Mouse (Mus musculus): ENCODE results near the gene Kntc1. TPM values are rescaled to one million over a fixed set of nuclear protein-coding genes. Genes with fewer than 3 reads are reported as not detected.

Kntc1 gene
- polyA plus RNA-seq, 1 experiment from 2014 or later: 4.7 TPM

GRCm38 (mm10) chr5:123816891-123817290 is 67.4 kb downstream of the Kntc1 start:
- ATAC-seq (ENCODE audit: low FRiP score): no peak
- Histone ChIP-seq H3K4me3 (replicated peaks) (no peak overlapping the region), H3K4me2 (no peak overlapping the region), H3K9ac (replicated peaks) (no peak overlapping the region), H3K9me3 (replicated peaks) (no peaks in the 10 kb centered on the region), H3K27ac (replicated peaks) (no peak overlapping the region), H3K4me1 (no peaks in the 10 kb centered on the region), H3K36me3 (no peaks in the 10 kb centered on the region), H3K27me3 (replicated peaks) (no peaks in the 10 kb centered on the region)
- 87% methylated on average over 7 of the region's 7 CpGs for WGBS

- Histone ChIP-seq H3K4me3 (replicated peaks) (no peak overlapping the region), H3K27ac (replicated peaks) (no peak overlapping the region), H3K36me3 (no peaks in the 10 kb centered on the region), H3K4me1 (no peaks in the 10 kb centered on the region), H3K9ac (replicated peaks) (no peak overlapping the region), H3K4me2 (no peak overlapping the region), H3K9me3 (replicated peaks) (no peaks in the 10 kb centered on the region), H3K27me3 (replicated peaks) (no peaks in the 10 kb centered on the region)
- ATAC-seq (ENCODE audit: low FRiP score): no peak
- 92% methylated on average over 19 of the region's 19 CpGs for WGBS
Observed at GRCm38 (mm10) chr5:123818941-123819577, 69.5 kb downstream of the Kntc1 start.

- Histone ChIP-seq H3K4me3 (replicated peaks) (no peak overlapping the region), H3K4me2 (no peak overlapping the region), H3K27me3 (replicated peaks) (no peaks in the 10 kb centered on the region), H3K36me3 (no peaks in the 10 kb centered on the region), H3K9ac (replicated peaks) (no peak overlapping the region), H3K9me3 (replicated peaks) (no peaks in the 10 kb centered on the region), H3K4me1 (no peaks in the 10 kb centered on the region), H3K27ac (replicated peaks) (no peak overlapping the region)
- WGBS: 77% methylated on average over 9 of the region's 9 CpGs
- no peak for ATAC-seq (ENCODE audit: low FRiP score)
Observed at GRCm38 (mm10) chr5:123820501-123821263, 71.2 kb downstream of the Kntc1 start.

- Histone ChIP-seq H3K9ac (replicated peaks) (no peak overlapping the region), H3K27me3 (replicated peaks) (no peaks in the 10 kb centered on the region), H3K4me3 (replicated peaks) (no peak overlapping the region), H3K4me2 (no peak overlapping the region), H3K4me1 (no peaks in the 10 kb centered on the region), H3K9me3 (replicated peaks) (no peaks in the 10 kb centered on the region), H3K36me3 (no peaks in the 10 kb centered on the region), H3K27ac (replicated peaks) (no peak overlapping the region)
- 80% methylated on average over 3 of the region's 3 CpGs for WGBS
- ATAC-seq (ENCODE audit: low FRiP score): no peak
Observed at GRCm38 (mm10) chr5:123821264-123821571, 71.7 kb downstream of the Kntc1 start.

- ATAC-seq (ENCODE audit: low FRiP score): no peak
- Histone ChIP-seq H3K27me3 (replicated peaks) (no peaks in the 10 kb centered on the region), H3K9ac (replicated peaks) (no peak overlapping the region), H3K27ac (replicated peaks) (peak overlapping the region; percentile 43; the same call in 1 of the 2 replicates), H3K36me3 (no peaks in the 10 kb centered on the region), H3K4me3 (replicated peaks) (no peak overlapping the region), H3K9me3 (replicated peaks) (no peaks in the 10 kb centered on the region), H3K4me1 (no peaks in the 10 kb centered on the region), H3K4me2 (no peak overlapping the region)
- 38% methylated on average over 7 of the region's 7 CpGs for WGBS
Observed at GRCm38 (mm10) chr5:123822706-123823105, 73.2 kb downstream of the Kntc1 start.

- H3K9me3 ChIP-seq (replicated peaks): no peaks in the 10 kb centered on the region
- no peaks in the 10 kb centered on the region for H3K4me1 ChIP-seq
- no peak overlapping the region for H3K9ac ChIP-seq (replicated peaks)
- no peak overlapping the region for H3K27ac ChIP-seq (replicated peaks)
- ATAC-seq (ENCODE audit: low FRiP score): no peak
- H3K27me3 ChIP-seq (replicated peaks): no peaks in the 10 kb centered on the region
- no peaks in the 10 kb centered on the region for H3K36me3 ChIP-seq
- 70% methylated on average over 6 of the region's 6 CpGs for WGBS
- H3K4me2 ChIP-seq: no peak overlapping the region
- no peak overlapping the region for H3K4me3 ChIP-seq (replicated peaks)
Observed at GRCm38 (mm10) chr5:123827659-123828091, 78.2 kb downstream of the Kntc1 start.

GRCm38 (mm10) chr5:123832309-123832708 is 82.8 kb downstream of the Kntc1 start:
- Histone ChIP-seq H3K9ac (replicated peaks) (no peak overlapping the region), H3K27me3 (replicated peaks) (no peaks in the 10 kb centered on the region), H3K4me3 (replicated peaks) (no peak overlapping the region), H3K4me2 (no peak overlapping the region), H3K27ac (replicated peaks) (no peak overlapping the region), H3K4me1 (no peaks in the 10 kb centered on the region), H3K36me3 (no peaks in the 10 kb centered on the region), H3K9me3 (replicated peaks) (no peaks in the 10 kb centered on the region)
- 88% methylated on average over 7 of the region's 7 CpGs for WGBS
- ATAC-seq (ENCODE audit: low FRiP score): no peak

GRCm38 (mm10) chr5:123834836-123835235 is 85.3 kb downstream of the Kntc1 start:
- no peak overlapping the region for H3K27ac ChIP-seq (replicated peaks)
- no peaks in the 10 kb centered on the region for H3K36me3 ChIP-seq
- H3K9ac ChIP-seq (replicated peaks): no peak overlapping the region
- H3K27me3 ChIP-seq (replicated peaks): no peaks in the 10 kb centered on the region
- H3K4me2 ChIP-seq: no peak overlapping the region
- no peaks in the 10 kb centered on the region for H3K4me1 ChIP-seq
- no peaks in the 10 kb centered on the region for H3K9me3 ChIP-seq (replicated peaks)
- no peak overlapping the region for H3K4me3 ChIP-seq (replicated peaks)
- WGBS: 83% methylated on average over 3 of the region's 3 CpGs
- no peak for ATAC-seq (ENCODE audit: low FRiP score)

- Histone ChIP-seq H3K9me3 (replicated peaks) (no peaks in the 10 kb centered on the region), H3K4me3 (replicated peaks) (no peak overlapping the region), H3K9ac (replicated peaks) (no peak overlapping the region), H3K27ac (replicated peaks) (no peak overlapping the region), H3K4me1 (no peaks in the 10 kb centered on the region), H3K36me3 (no peaks in the 10 kb centered on the region), H3K27me3 (replicated peaks) (no peaks in the 10 kb centered on the region), H3K4me2 (no peak overlapping the region)
- ATAC-seq (ENCODE audit: low FRiP score): no peak
- 50% methylated on average over 4 of the region's 4 CpGs for WGBS
Observed at GRCm38 (mm10) chr5:123837371-123837770, 87.9 kb downstream of the Kntc1 start.

GRCm38 (mm10) chr5:123842221-123842934 is 92.9 kb downstream of the Kntc1 start:
- H3K9me3 ChIP-seq (replicated peaks): no peaks in the 10 kb centered on the region
- no peaks in the 10 kb centered on the region for H3K36me3 ChIP-seq
- H3K27me3 ChIP-seq (replicated peaks): no peaks in the 10 kb centered on the region
- no peak overlapping the region for H3K4me2 ChIP-seq
- no peak overlapping the region for H3K27ac ChIP-seq (replicated peaks)
- no peak overlapping the region for H3K9ac ChIP-seq (replicated peaks)
- H3K4me1 ChIP-seq: no peaks in the 10 kb centered on the region
- WGBS: 73% methylated on average over 11 of the region's 11 CpGs
- no peak for ATAC-seq (ENCODE audit: low FRiP score)
- no peak overlapping the region for H3K4me3 ChIP-seq (replicated peaks)

- H3K36me3 ChIP-seq: no peaks in the 10 kb centered on the region
Observed at GRCm38 (mm10) chr5:123842935-123843282, 93.4 kb downstream of the Kntc1 start.

GRCm38 (mm10) chr5:123843816-123844215 is 94.3 kb downstream of the Kntc1 start:
- Histone ChIP-seq H3K4me2 (no peak overlapping the region), H3K9ac (replicated peaks) (no peak overlapping the region), H3K9me3 (replicated peaks) (no peaks in the 10 kb centered on the region), H3K36me3 (no peaks in the 10 kb centered on the region), H3K4me3 (replicated peaks) (no peak overlapping the region), H3K27ac (replicated peaks) (no peak overlapping the region), H3K27me3 (replicated peaks) (no peaks in the 10 kb centered on the region), H3K4me1 (no peaks in the 10 kb centered on the region)
- no peak for ATAC-seq (ENCODE audit: low FRiP score)
- WGBS: 14% methylated on average over 4 of the region's 4 CpGs

More at GRCm38 (mm10) chr5:123842935-123843282, 93.4 kb downstream of the Kntc1 start:
- no peak overlapping the region for H3K4me2 ChIP-seq
- H3K9me3 ChIP-seq (replicated peaks): no peaks in the 10 kb centered on the region
- H3K9ac ChIP-seq (replicated peaks): no peak overlapping the region
- ATAC-seq (ENCODE audit: low FRiP score): no peak
- WGBS: 83% methylated on average over 3 of the region's 3 CpGs
- H3K4me1 ChIP-seq: no peaks in the 10 kb centered on the region
- no peak overlapping the region for H3K4me3 ChIP-seq (replicated peaks)
- no peak overlapping the region for H3K27ac ChIP-seq (replicated peaks)
- no peaks in the 10 kb centered on the region for H3K27me3 ChIP-seq (replicated peaks)

Data from neural tube, embryonic 15.5 days (tissue).